Mouse (Mus musculus): ENCODE results near the gene Gcc2.
"Not testable (repeated sequence)": the region's sequence is repeated elsewhere in the genome, so short reads cannot be mapped to it uniquely, and the experiment has no call there.

The Gcc2 gene

GRCm38 (mm10) chr10:58323028-58323991 is 68.0 kb downstream of the Gcc2 start, which contains the start of gene Lims1:
Lims1 (plus strand) TSS chr10:58323466.
- DNase-seq = peak; percentile 99

- DNase-seq = no peak
Observed at GRCm38 (mm10) chr10:58326271-58326670, 71.0 kb downstream of the Gcc2 start.

- not testable (repeated sequence) for DNase-seq
Observed at GRCm38 (mm10) chr10:58327836-58328235, 72.5 kb downstream of the Gcc2 start.

- no peak for DNase-seq
Observed at GRCm38 (mm10) chr10:58328517-58329108, 73.3 kb downstream of the Gcc2 start.

- DNase-seq = no peak
Observed at GRCm38 (mm10) chr10:58330635-58331034, 75.3 kb downstream of the Gcc2 start.

GRCm38 (mm10) chr10:58331741-58332140 is 76.4 kb downstream of the Gcc2 start:
- no peak for DNase-seq

- DNase-seq = no peak
Observed at GRCm38 (mm10) chr10:58333414-58333813, 78.1 kb downstream of the Gcc2 start.

GRCm38 (mm10) chr10:58336156-58336555 is 80.9 kb downstream of the Gcc2 start:
- DNase-seq = no peak

- not testable (repeated sequence) for DNase-seq
Observed at GRCm38 (mm10) chr10:58337091-58337490, 81.8 kb downstream of the Gcc2 start.

- DNase-seq = no peak
Observed at GRCm38 (mm10) chr10:58338590-58338989, 83.3 kb downstream of the Gcc2 start.

- DNase-seq = peak; percentile 44
Observed at GRCm38 (mm10) chr10:58341685-58342084, 86.4 kb downstream of the Gcc2 start.

- DNase-seq = no peak
Observed at GRCm38 (mm10) chr10:58342199-58342598, 86.9 kb downstream of the Gcc2 start.

GRCm38 (mm10) chr10:58343552-58343951 is 88.3 kb downstream of the Gcc2 start:
- DNase-seq = no peak

- no peak for DNase-seq
Observed at GRCm38 (mm10) chr10:58350600-58350999, 95.3 kb downstream of the Gcc2 start.

GRCm38 (mm10) chr10:58351670-58352069 is 96.4 kb downstream of the Gcc2 start:
- DNase-seq = no peak

GRCm38 (mm10) chr10:58352364-58352763 is 97.1 kb downstream of the Gcc2 start:
- DNase-seq = no peak

GRCm38 (mm10) chr10:58354561-58354960 is 99.3 kb downstream of the Gcc2 start:
- peak; percentile 41 for DNase-seq
